Mouse (Mus musculus) common myeloid progenitor, adult 5-6 weeks (primary cell): ENCODE results near the gene Ada. TPM values are rescaled to one million over a fixed set of nuclear protein-coding genes. Genes with fewer than 3 reads are reported as not detected.

Experiments used
- total RNA-seq: library from RNA; stranded (forward); fragments of 200-1000, 187-1606 nt; gene quantifications from 2 replicates; pipeline ENCODE4 v1.2.3, GENCODE M21; 2017

Ada gene
- total RNA-seq, 1 experiment from 2014 or later: 16.9 TPM

Other genes starting within 250 kb of the Ada start
- gene Hnf4a, start 243.4 kb downstream of the Ada start, total RNA-seq: 4.1 and 6.1 TPM in 2 replicates
- 7.7 and 10.6 TPM in 2 replicates for gene Ttpal, start 147.9 kb downstream of the Ada start, total RNA-seq
- gene Serinc3, start 105.1 kb downstream of the Ada start, total RNA-seq: 646 and 682 TPM in 2 replicates
- 44.8 and 45.5 TPM in 2 replicates for gene Pkig, start 91.9 kb downstream of the Ada start, total RNA-seq
- not detected in 2 replicates for gene Ccn5, start 70.6 kb upstream of the Ada start, total RNA-seq
- not detected in 2 replicates for gene Kcnk15, start 103.4 kb upstream of the Ada start, total RNA-seq
- gene Rims4, start 168.4 kb upstream of the Ada start, total RNA-seq: not detected in 2 replicates
- 79.0 and 109 TPM in 2 replicates for gene Ywhab, start 244.7 kb upstream of the Ada start, total RNA-seq